Mouse (Mus musculus) embryo, embryonic 9.5 days (tissue): ENCODE data around the gene Bank1.
"Not testable (repeated sequence)": the region's sequence is repeated elsewhere in the genome, so short reads cannot be mapped to it uniquely, and the experiment has no call there.

Source experiments
- DNase-seq: peaks from one replicate; pipeline ENCODE4 v3.0.0-alpha.2; 2017; ENCODE audit errors: extremely low spot score

The Bank1 gene

GRCm38 (mm10) chr3:136325783-136326182 is at the start of gene Bank1:
Gene Bank1 (minus strand): TSS chr3:136326066.
- no peak for DNase-seq

- no peak for DNase-seq
These were observed 44.0 kb upstream of the Bank1 start for GRCm38 (mm10) chr3:136369916-136370315.

GRCm38 (mm10) chr3:136369466-136369865 is 43.6 kb upstream of the Bank1 start:
- no peak for DNase-seq

GRCm38 (mm10) chr3:136368505-136368999 is 42.7 kb upstream of the Bank1 start:
- DNase-seq, result no peak

- DNase-seq, result no peak
These were observed 23.8 kb upstream of the Bank1 start for GRCm38 (mm10) chr3:136349690-136350089.

- DNase-seq, result no peak
These were observed 22.7 kb upstream of the Bank1 start for GRCm38 (mm10) chr3:136348611-136349010.

- DNase-seq, result no peak
These were observed 21.4 kb upstream of the Bank1 start for GRCm38 (mm10) chr3:136347277-136347676.

GRCm38 (mm10) chr3:136341911-136342310 is 16.0 kb upstream of the Bank1 start:
- DNase-seq, result no peak

- no peak for DNase-seq
These were observed 14.0 kb upstream of the Bank1 start for GRCm38 (mm10) chr3:136339896-136340295.

GRCm38 (mm10) chr3:136331135-136331534 is 5.3 kb upstream of the Bank1 start:
- no peak for DNase-seq

- DNase-seq, result no peak
These were observed 4.2 kb upstream of the Bank1 start for GRCm38 (mm10) chr3:136330043-136330442.

- no peak for DNase-seq
These were observed 3.3 kb upstream of the Bank1 start for GRCm38 (mm10) chr3:136329133-136329532.

- DNase-seq, result not testable (repeated sequence)
These were observed 1.1 kb downstream of the Bank1 start for GRCm38 (mm10) chr3:136324716-136325115.

- DNase-seq, result no peak
These were observed 3.9 kb downstream of the Bank1 start for GRCm38 (mm10) chr3:136321936-136322335.

- no peak for DNase-seq
These were observed 17.4 kb downstream of the Bank1 start for GRCm38 (mm10) chr3:136308487-136308886.

- DNase-seq, result no peak
These were observed 19.2 kb downstream of the Bank1 start for GRCm38 (mm10) chr3:136306564-136307158.

GRCm38 (mm10) chr3:136302541-136302940 is 23.3 kb downstream of the Bank1 start:
- no peak for DNase-seq

- DNase-seq, result not testable (repeated sequence)
These were observed 25.1 kb downstream of the Bank1 start for GRCm38 (mm10) chr3:136300810-136301209.

- no peak for DNase-seq
These were observed 28.5 kb downstream of the Bank1 start for GRCm38 (mm10) chr3:136297355-136297754.

GRCm38 (mm10) chr3:136295250-136295649 is 30.6 kb downstream of the Bank1 start:
- DNase-seq, result no peak

- no peak for DNase-seq
These were observed 38.0 kb downstream of the Bank1 start for GRCm38 (mm10) chr3:136287883-136288282.

GRCm38 (mm10) chr3:136264969-136265595 is 60.8 kb downstream of the Bank1 start:
- no peak for DNase-seq

GRCm38 (mm10) chr3:136257761-136258160 is 68.1 kb downstream of the Bank1 start:
- no peak for DNase-seq
